Mouse (Mus musculus) mouse trophoblast stem cell (cell line): ENCODE results near the gene Gm28047.

Experiments used
- in situ Hi-C, 2 experiments: fragments of 300-500 bp; cut with MseI, MboI; formaldehyde crosslinking; loops; 2 replicates in 1 of 2; 3 replicates in 1 of 2; pipeline ENCODE4 v1.15.1; 2025

Gm28047 gene

DNA sequence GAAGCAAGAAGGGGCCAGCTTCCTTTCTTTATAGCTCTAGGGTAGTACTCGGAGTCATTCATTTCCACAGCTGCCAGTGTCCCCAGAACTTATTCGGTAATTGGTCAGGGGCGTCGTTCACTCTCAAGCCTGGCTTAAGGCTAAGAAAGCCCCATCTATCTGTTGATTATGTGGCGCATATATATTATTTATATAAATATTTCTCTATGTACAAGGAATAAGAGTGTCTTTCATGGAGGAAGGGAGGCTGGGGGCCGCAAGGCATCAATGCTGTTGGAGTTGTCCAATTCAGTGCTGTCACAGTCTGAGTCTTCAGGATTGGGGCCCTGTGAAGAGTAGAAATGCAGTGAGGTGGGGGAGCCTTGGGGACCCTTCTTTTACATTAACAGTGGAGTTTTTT, 125.0 kb downstream of the Gm28047 start:
- in situ Hi-C loops, result no loop called here

DNA sequence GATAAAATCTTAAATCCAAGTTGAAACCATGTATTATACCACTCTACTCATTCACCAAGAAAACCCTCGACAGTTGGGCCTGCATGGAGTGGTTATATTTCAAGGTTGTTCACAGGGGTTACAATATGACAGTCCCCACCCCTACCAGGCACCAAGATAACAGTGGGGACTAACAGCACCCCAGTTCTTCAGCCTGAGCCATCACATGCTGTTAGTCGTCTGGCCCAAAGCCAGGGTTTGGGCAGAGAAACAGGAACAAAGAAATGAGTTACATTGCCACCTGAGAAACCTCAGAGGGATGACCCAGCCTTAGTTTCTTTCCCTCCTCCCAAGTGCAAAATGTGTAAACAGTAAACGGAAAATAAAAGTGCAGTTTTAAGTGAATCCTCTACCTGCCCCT, 125.5 kb downstream of the Gm28047 start:
- in situ Hi-C loops, result no loop called here

DNA sequence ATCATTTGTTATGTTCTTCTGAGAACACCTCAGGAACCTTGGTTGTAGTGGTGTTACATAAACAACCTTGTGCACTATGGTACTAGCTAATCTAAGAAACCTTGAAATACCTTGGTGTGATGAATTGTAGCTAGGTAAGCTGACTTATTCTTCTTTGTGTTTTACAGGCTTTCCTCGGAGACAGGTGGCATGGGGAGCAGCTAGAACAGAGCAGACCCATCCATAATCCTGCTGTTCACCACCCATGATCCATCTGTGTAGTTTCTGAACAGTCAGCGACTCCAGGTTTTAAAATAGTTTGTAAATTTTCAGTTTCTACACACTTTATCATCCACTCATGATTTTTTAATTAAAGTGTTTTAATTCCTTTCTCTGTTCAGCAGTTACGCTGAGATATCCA, 126.5 kb downstream of the Gm28047 start:
- in situ Hi-C loops, result no loop called here

DNA sequence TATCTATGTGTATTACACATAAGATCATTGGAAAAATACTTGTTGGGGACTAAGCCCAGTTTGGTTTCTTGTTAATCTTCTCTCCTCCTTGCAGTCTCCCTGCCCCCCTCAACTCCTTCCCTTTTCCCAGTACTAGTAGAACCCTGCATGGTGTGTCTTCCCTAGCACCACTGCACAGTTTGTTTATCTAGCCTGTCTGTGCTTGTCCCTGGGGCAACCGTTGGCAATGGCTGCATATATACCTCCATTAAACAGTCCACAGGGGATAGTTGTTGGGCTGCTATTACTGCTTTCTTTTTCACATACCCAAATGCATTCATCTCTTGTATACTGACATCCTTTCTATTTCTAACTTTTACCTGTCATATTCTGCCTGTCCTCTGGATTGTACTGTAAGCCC, 137.2 kb downstream of the Gm28047 start:
- in situ Hi-C loops, result no loop called here

- in situ Hi-C loops, result no loop called here
These were observed 139.0 kb downstream of the Gm28047 start for GRCm38 (mm10) chr15:102485853-102486252.

DNA sequence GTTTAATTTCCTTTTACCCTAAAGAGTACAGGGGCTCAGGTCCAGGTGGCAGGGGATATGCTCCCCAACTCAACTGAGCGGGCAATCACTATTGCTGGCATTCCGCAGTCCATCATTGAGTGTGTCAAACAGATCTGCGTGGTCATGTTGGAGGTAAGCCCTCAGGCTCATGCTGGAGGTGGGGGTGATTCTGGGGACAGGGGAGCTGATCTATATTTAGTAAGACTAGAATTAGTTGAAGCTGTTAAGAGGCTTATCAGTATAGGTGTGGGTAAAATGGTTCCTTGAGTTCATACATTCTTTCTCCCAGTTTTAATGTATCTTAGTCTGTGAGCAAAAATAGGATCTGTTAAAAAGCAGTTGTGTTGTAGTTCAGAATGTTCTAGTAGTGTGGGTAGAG, 141.7 kb downstream of the Gm28047 start:
- in situ Hi-C loops, result no loop called here

- in situ Hi-C loops, result no loop called here
These were observed 150.3 kb downstream of the Gm28047 start for GRCm38 (mm10) chr15:102474520-102474919.
